Comparison of ENCODE assay signal across 17 mouse cellular contexts in the genomic region with DNA sequence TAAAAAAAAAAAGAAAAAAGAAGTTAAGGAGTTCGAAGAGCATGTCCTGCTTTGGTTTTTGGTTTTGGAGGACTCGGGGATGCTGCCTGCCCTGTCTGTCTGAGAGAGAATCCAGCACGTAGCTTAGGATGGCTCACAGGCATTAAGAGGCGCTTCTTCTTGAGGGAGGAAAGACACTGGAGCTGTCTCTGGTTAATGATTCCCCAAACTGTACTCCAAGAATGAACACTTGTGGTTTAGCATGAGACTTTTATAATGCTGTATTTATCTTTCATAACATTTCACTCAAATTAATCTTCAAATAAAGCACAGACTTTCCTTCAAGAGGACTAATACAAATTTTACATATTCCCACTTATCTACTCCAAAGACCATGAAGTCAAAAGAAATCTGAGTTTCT.
"Had no signal": no experiment of that assay in that cellular context is flagged by ENCODE, and none has a peak within 500 bp of the region (broad histone marks: within the 10 kb centered on the region; RNA-seq: fewer than 3 reads in every experiment).

No protein-coding gene starts in this region.

- DNase-seq: lung, adult 2 months; lung, postnatal 14 days; lung, postnatal 36 days; right cerebral cortex, postnatal 14 days; thymus, adult 2 months; thymus, postnatal 25 days; thymus, postnatal 4 days had no signal

- H3K36me3 ChIP-seq: lung, embryonic 15.5 days; midbrain, embryonic 13.5 days; midbrain, embryonic 15.5 days; neural tube, embryonic 12.5 days; stomach, embryonic 15.5 days had no signal

- H3K4me2 ChIP-seq: lung, embryonic 15.5 days; midbrain, embryonic 11.5 days; midbrain, embryonic 13.5 days; midbrain, embryonic 15.5 days; neural tube, embryonic 12.5 days; stomach, embryonic 15.5 days had no signal

- H3K27ac ChIP-seq: lung, embryonic 15.5 days; macrophage; midbrain, embryonic 13.5 days; midbrain, embryonic 15.5 days; neural tube, embryonic 12.5 days; stomach, embryonic 15.5 days; stomach, postnatal 0 days had no signal

- H3K9me3 ChIP-seq: lung, embryonic 15.5 days; megakaryocyte, embryonic 14.5 days; midbrain, embryonic 13.5 days; midbrain, embryonic 15.5 days; neural tube, embryonic 12.5 days; stomach, embryonic 15.5 days had no signal

- H3K27me3 ChIP-seq: lung, embryonic 15.5 days; megakaryocyte, embryonic 14.5 days; midbrain, embryonic 13.5 days; midbrain, embryonic 15.5 days; neural tube, embryonic 12.5 days; stomach, embryonic 15.5 days had no signal

- H3K4me3 ChIP-seq: lung, embryonic 15.5 days; megakaryocyte, embryonic 14.5 days; midbrain, embryonic 13.5 days; midbrain, embryonic 15.5 days; neural tube, embryonic 12.5 days; stomach, embryonic 15.5 days had no signal

- H3K4me1 ChIP-seq: megakaryocyte, embryonic 14.5 days; midbrain, embryonic 13.5 days; midbrain, embryonic 15.5 days; neural tube, embryonic 12.5 days; stomach, embryonic 15.5 days had no signal

- H3K9ac ChIP-seq: lung, embryonic 15.5 days; midbrain, embryonic 13.5 days; midbrain, embryonic 15.5 days; neural tube, embryonic 12.5 days; stomach, embryonic 15.5 days had no signal

- ATAC-seq: lung, postnatal 0 days; midbrain, embryonic 13.5 days; midbrain, embryonic 15.5 days had no signal
